Mouse (Mus musculus): ENCODE data around the gene Cdr2l. TPM values are rescaled to one million over a fixed set of nuclear protein-coding genes. Genes with fewer than 3 reads are reported as not detected.

Gene Cdr2l
- polyA plus RNA-seq, 1 experiment from 2014 or later = 19.8 TPM

DNA sequence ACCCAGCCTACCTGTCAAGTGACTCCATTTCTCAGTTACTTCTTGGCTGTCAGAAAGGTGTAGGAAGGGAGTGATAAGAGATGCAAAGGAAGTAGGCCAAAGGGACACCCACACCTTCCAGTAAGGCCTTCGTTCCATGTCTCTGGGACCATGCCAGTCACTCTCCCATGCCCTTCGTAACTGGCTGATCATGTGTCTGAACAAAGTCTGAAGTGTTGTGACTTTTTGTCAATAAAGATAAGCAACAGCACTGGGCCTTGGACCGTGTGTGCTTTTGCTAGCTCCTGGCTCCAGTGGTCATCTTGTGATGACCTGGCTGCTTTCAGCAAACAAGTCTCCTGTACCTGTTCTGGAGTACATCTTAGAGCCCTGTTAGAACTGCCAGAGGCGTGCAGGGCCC is 51.1 kb downstream of the Cdr2l start:
- Histone ChIP-seq H3K4me1 (ENCODE audit: insufficient read depth) (no peaks in the 10 kb centered on the region), H3K9me3 (ENCODE audit: low read depth, low read length) (no peaks in the 10 kb centered on the region), H3K27me3 (ENCODE audit: insufficient read depth, low read length) (no peaks in the 10 kb centered on the region), H3K9ac (no peak overlapping the region), H3K4me2 (no peak overlapping the region), H3K36me3 (ENCODE audit: insufficient read depth) (peaks cover 39% of the 10 kb centered on the region), H3K4me3 (ENCODE audit: low read depth, low read length) (no peak overlapping the region), H3K27ac (ENCODE audit: low read depth) (no peak overlapping the region)
- TF ChIP-seq CTCF (IDR thresholded peaks at IDR 0.05; ENCODE audit: low read depth) = no peak
- no peak for DNase-seq
- WGBS = 49% methylated on average over 4 of the region's 4 CpGs
- no peak for ATAC-seq (ENCODE audit: insufficient read depth)

GRCm38 (mm10) chr11:115433342-115433741 is 51.6 kb downstream of the Cdr2l start:
- DNase-seq = no peak
- Histone ChIP-seq H3K4me2 (no peak overlapping the region), H3K4me3 (ENCODE audit: low read depth, low read length) (no peak overlapping the region), H3K27ac (ENCODE audit: low read depth) (no peak overlapping the region), H3K9me3 (ENCODE audit: low read depth, low read length) (no peaks in the 10 kb centered on the region), H3K4me1 (ENCODE audit: insufficient read depth) (no peaks in the 10 kb centered on the region), H3K27me3 (ENCODE audit: insufficient read depth, low read length) (no peaks in the 10 kb centered on the region), H3K36me3 (ENCODE audit: insufficient read depth) (peaks cover 39% of the 10 kb centered on the region), H3K9ac (no peak overlapping the region)
- WGBS = 62% methylated on average over 6 of the region's 6 CpGs
- no peak for TF ChIP-seq CTCF (IDR thresholded peaks at IDR 0.05; ENCODE audit: low read depth)
- ATAC-seq (ENCODE audit: insufficient read depth) = no peak

GRCm38 (mm10) chr11:115435596-115436337 is 54.1 kb downstream of the Cdr2l start:
- peak overlapping the region; percentile 65 for H3K4me2 ChIP-seq
- H3K27ac ChIP-seq (ENCODE audit: low read depth) = no peak overlapping the region
- H3K27me3 ChIP-seq (ENCODE audit: insufficient read depth, low read length) = no peaks in the 10 kb centered on the region
- peak overlapping the region; percentile 27; the same call in 1 of the 2 replicates for H3K9ac ChIP-seq
- peak overlapping the region; percentile 27 for H3K4me3 ChIP-seq (ENCODE audit: low read depth, low read length)
- H3K4me1 ChIP-seq (ENCODE audit: insufficient read depth) = no peaks in the 10 kb centered on the region
- no peak for TF ChIP-seq CTCF (IDR thresholded peaks at IDR 0.05; ENCODE audit: low read depth)
- ATAC-seq (ENCODE audit: insufficient read depth) (0 out of 2 replicates have a peak, but pooled peaks have one; percentile 50), DNase-seq (peak; percentile 74)
- no peaks in the 10 kb centered on the region for H3K9me3 ChIP-seq (ENCODE audit: low read depth, low read length)
- H3K36me3 ChIP-seq (ENCODE audit: insufficient read depth) = peaks cover 16% of the 10 kb centered on the region
- WGBS = 4% methylated on average over 31 of the region's 31 CpGs

DNA sequence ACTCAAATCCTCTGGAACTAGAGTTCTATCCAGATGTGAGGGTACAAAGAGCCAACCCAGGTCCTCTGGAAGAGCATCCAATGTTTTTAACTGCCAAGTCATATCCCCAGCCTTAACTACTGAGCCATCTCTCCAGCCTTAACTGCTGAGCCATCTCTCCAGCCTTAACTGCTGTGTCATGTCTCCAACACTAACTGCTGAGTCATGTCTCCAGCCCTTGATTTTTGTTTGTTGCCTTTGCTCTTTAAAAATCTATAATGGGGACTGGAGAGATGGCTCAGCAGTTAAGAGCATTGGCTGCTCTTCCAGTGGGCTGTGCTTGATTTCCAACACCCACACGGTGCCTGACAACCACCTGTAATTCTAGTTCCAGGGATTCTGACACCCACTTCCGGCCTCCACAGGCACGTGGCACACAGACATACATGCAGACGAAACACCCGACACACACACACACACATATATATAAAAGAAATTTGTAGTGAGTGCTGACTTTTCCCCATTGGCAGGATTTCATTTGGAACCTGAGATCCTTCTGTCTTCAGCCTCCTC is 55.9 kb downstream of the Cdr2l start:
- 62% methylated on average over 5 of the region's 5 CpGs for WGBS
- H3K4me3 ChIP-seq (ENCODE audit: low read depth, low read length) = no peak overlapping the region
- H3K36me3 ChIP-seq (ENCODE audit: insufficient read depth) = no peaks in the 10 kb centered on the region
- no peak overlapping the region for H3K4me2 ChIP-seq
- no peak overlapping the region for H3K9ac ChIP-seq
- H3K9me3 ChIP-seq (ENCODE audit: low read depth, low read length) = no peaks in the 10 kb centered on the region
- no peaks in the 10 kb centered on the region for H3K27me3 ChIP-seq (ENCODE audit: insufficient read depth, low read length)
- ATAC-seq (ENCODE audit: insufficient read depth) (no peak), DNase-seq (no peak)
- no peaks in the 10 kb centered on the region for H3K4me1 ChIP-seq (ENCODE audit: insufficient read depth)
- H3K27ac ChIP-seq (ENCODE audit: low read depth) = no peak overlapping the region
- no peak for TF ChIP-seq CTCF (IDR thresholded peaks at IDR 0.05; ENCODE audit: low read depth)

DNA sequence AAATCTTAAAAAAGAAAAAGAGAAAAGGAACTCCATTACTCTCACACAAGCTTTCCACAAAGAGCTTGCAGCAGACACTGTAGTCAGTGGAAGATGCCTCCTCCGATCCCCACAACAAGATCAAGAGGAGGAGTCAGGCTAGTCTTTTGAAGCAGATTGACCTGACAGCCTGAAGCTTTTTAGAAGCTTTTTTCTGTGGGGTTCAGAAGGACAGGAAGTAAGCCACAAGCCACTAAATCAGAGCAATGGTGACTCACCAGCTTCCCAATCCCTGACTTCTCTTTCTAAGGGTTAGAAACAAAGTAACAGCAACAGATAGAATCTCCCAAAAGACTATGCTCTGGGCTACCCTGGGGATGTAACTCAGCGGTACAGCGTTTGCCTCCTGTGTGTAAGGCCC is 57.6 kb downstream of the Cdr2l start:
- no peak overlapping the region for H3K4me2 ChIP-seq
- WGBS = 80% methylated on average over 3 of the region's 3 CpGs
- no peaks in the 10 kb centered on the region for H3K4me1 ChIP-seq (ENCODE audit: insufficient read depth)
- no peak overlapping the region for H3K4me3 ChIP-seq (ENCODE audit: low read depth, low read length)
- TF ChIP-seq CTCF (IDR thresholded peaks at IDR 0.05; ENCODE audit: low read depth) = no peak
- no peak overlapping the region for H3K27ac ChIP-seq (ENCODE audit: low read depth)
- ATAC-seq (ENCODE audit: insufficient read depth) = no peak
- no peaks in the 10 kb centered on the region for H3K36me3 ChIP-seq (ENCODE audit: insufficient read depth)
- H3K9me3 ChIP-seq (ENCODE audit: low read depth, low read length) = no peaks in the 10 kb centered on the region
- H3K27me3 ChIP-seq (ENCODE audit: insufficient read depth, low read length) = no peaks in the 10 kb centered on the region
- DNase-seq = no peak
- H3K9ac ChIP-seq = no peak overlapping the region

DNA sequence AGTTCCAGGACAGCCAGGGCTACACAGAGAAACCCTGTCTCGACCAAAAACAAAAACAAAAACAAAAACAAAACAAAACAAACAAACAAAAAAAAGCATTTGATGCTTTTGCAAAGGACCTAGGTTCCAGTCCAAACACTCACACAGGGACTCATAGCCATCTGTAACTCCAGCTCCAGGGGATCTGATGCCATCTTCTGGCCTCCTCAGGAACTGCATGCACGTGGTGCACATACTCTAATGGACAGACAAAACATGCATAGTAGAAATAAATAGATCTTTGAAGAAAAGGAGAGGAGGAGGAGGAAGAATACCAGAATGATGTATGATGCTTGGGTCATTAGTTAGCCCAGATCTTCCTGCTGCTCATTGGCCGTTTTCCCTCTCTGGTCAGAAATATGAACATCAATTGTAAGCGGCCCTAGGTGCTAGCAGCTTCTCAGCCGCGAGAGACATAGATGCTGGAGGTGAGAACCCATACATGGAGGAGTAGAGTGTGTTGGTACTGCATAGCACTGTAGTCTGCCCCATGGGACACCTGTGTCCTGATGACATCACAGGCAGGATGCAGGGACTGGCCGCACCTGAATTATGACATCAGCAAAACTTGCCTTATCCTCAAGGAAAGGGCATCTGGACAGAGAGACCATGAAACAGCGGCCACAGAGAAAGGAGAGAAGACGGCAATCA is 58.3 kb downstream of the Cdr2l start, which contains the start of gene Trim80:
Gene Trim80 (plus strand): TSS at position 640 of the 690 bp plus-strand sequence.
- no peak for ATAC-seq (ENCODE audit: insufficient read depth)

GRCm38 (mm10) chr11:115441417-115441816 is 59.7 kb downstream of the Cdr2l start:
- no peak overlapping the region for H3K9ac ChIP-seq
- H3K36me3 ChIP-seq (ENCODE audit: insufficient read depth) = no peaks in the 10 kb centered on the region
- H3K27ac ChIP-seq (ENCODE audit: low read depth) = no peak overlapping the region
- TF ChIP-seq CTCF (IDR thresholded peaks at IDR 0.05; ENCODE audit: low read depth) = no peak
- no peak overlapping the region for H3K4me3 ChIP-seq (ENCODE audit: low read depth, low read length)
- no peaks in the 10 kb centered on the region for H3K4me1 ChIP-seq (ENCODE audit: insufficient read depth)
- DNase-seq (peak; percentile 15), ATAC-seq (ENCODE audit: insufficient read depth) (no peak)
- H3K4me2 ChIP-seq = no peak overlapping the region
- no peaks in the 10 kb centered on the region for H3K27me3 ChIP-seq (ENCODE audit: insufficient read depth, low read length)
- H3K9me3 ChIP-seq (ENCODE audit: low read depth, low read length) = no peaks in the 10 kb centered on the region
- WGBS = 37% methylated on average over 15 of the region's 15 CpGs

More for the DNA sequence above, 58.3 kb downstream of the Cdr2l start, which contains the start of gene Trim80:
- Histone ChIP-seq H3K4me1 (ENCODE audit: insufficient read depth) (no peaks in the 10 kb centered on the region), H3K9ac (no peak within 1 kb of the TSS), H3K4me2 (no peak within 1 kb of the TSS), H3K36me3 (ENCODE audit: insufficient read depth) (no peaks in the 10 kb centered on the region), H3K27me3 (ENCODE audit: insufficient read depth, low read length) (no peaks in the 10 kb centered on the region), H3K4me3 (ENCODE audit: low read depth, low read length) (no peak within 1 kb of the TSS), H3K27ac (ENCODE audit: low read depth) (no peak within 1 kb of the TSS), H3K9me3 (ENCODE audit: low read depth, low read length) (no peaks in the 10 kb centered on the region)
- WGBS = 95% methylated on average over 9 of the region's 9 CpGs
- DNase-seq = no peak
- TF ChIP-seq CTCF (IDR thresholded peaks at IDR 0.05; ENCODE audit: low read depth) = peak; percentile 50

Other genes with a start within 250 kb of the Cdr2l start
- gene Cd300lf, start 247.9 kb upstream of the Cdr2l start, polyA plus RNA-seq (2014; fragmentation: Nextera tagmentation; extraction: Ambion mirVana) = 0.91 and 1.1 TPM in 2 replicates
- gene Slc9a3r1, start 218.6 kb upstream of the Cdr2l start, polyA plus RNA-seq (2014; fragmentation: Nextera tagmentation; extraction: Ambion mirVana) = 52.3 and 52.6 TPM in 2 replicates
- gene Tmem104, start 194.4 kb upstream of the Cdr2l start, polyA plus RNA-seq (2014; fragmentation: Nextera tagmentation; extraction: Ambion mirVana) = 11.4 and 14.3 TPM in 2 replicates
- gene Nat9, start 194.1 kb upstream of the Cdr2l start, polyA plus RNA-seq (2014; fragmentation: Nextera tagmentation; extraction: Ambion mirVana) = 17.9 and 18.7 TPM in 2 replicates
- gene Grin2c, start 114.7 kb upstream of the Cdr2l start, polyA plus RNA-seq (2014; fragmentation: Nextera tagmentation; extraction: Ambion mirVana) = not detected in 2 replicates
- gene Fdxr, start 104.9 kb upstream of the Cdr2l start, polyA plus RNA-seq (2014; fragmentation: Nextera tagmentation; extraction: Ambion mirVana) = 8.8 and 10.4 TPM in 2 replicates
- 0.14 and 0.18 TPM in 2 replicates for gene Fads6, start 84.3 kb upstream of the Cdr2l start, polyA plus RNA-seq (2014; fragmentation: Nextera tagmentation; extraction: Ambion mirVana)
- not detected in 2 replicates for gene Otop2, start 74.8 kb upstream of the Cdr2l start, polyA plus RNA-seq (2014; fragmentation: Nextera tagmentation; extraction: Ambion mirVana)
- not detected in 2 replicates for gene Ush1g, start 59.9 kb upstream of the Cdr2l start, polyA plus RNA-seq (2014; fragmentation: Nextera tagmentation; extraction: Ambion mirVana)
- 0.12 TPM in 1 of 2 replicates, not detected in the other for gene Otop3, start 47.2 kb upstream of the Cdr2l start, polyA plus RNA-seq (2014; fragmentation: Nextera tagmentation; extraction: Ambion mirVana)
- gene Hid1, start 14.2 kb upstream of the Cdr2l start, polyA plus RNA-seq (2014; fragmentation: Nextera tagmentation; extraction: Ambion mirVana) = 7.4 and 9.2 TPM in 2 replicates
- 230 and 242 TPM in 2 replicates for gene Mrpl58, start 21.8 kb downstream of the Cdr2l start, polyA plus RNA-seq (2014; fragmentation: Nextera tagmentation; extraction: Ambion mirVana)
- gene Atp5h, start 38.0 kb downstream of the Cdr2l start, polyA plus RNA-seq (2014; fragmentation: Nextera tagmentation; extraction: Ambion mirVana) = 817 and 850 TPM in 2 replicates
- gene Kctd2, start 38.2 kb downstream of the Cdr2l start, polyA plus RNA-seq (2014; fragmentation: Nextera tagmentation; extraction: Ambion mirVana) = 21.6 and 22.2 TPM in 2 replicates
- not detected in 2 replicates for gene Trim80, start 58.6 kb downstream of the Cdr2l start, polyA plus RNA-seq (2014; fragmentation: Nextera tagmentation; extraction: Ambion mirVana)
- gene Slc16a5, start 80.6 kb downstream of the Cdr2l start, polyA plus RNA-seq (2014; fragmentation: Nextera tagmentation; extraction: Ambion mirVana) = 0.28 and 0.64 TPM in 2 replicates
- 5.7 and 8.0 TPM in 2 replicates for gene Armc7, start 93.8 kb downstream of the Cdr2l start, polyA plus RNA-seq (2014; fragmentation: Nextera tagmentation; extraction: Ambion mirVana)
- gene Nt5c, start 109.9 kb downstream of the Cdr2l start, polyA plus RNA-seq (2014; fragmentation: Nextera tagmentation; extraction: Ambion mirVana) = 76.0 and 79.4 TPM in 2 replicates
- 518 and 521 TPM in 2 replicates for gene Jpt1, start 132.5 kb downstream of the Cdr2l start, polyA plus RNA-seq (2014; fragmentation: Nextera tagmentation; extraction: Ambion mirVana)
- gene Sumo2, start 154.4 kb downstream of the Cdr2l start, polyA plus RNA-seq (2014; fragmentation: Nextera tagmentation; extraction: Ambion mirVana) = 1,096 and 1,118 TPM in 2 replicates
- 203 and 213 TPM in 2 replicates for gene Nup85, start 182.5 kb downstream of the Cdr2l start, polyA plus RNA-seq (2014; fragmentation: Nextera tagmentation; extraction: Ambion mirVana)
- 93.3 and 95.6 TPM in 2 replicates for gene Mrps7, start 222.0 kb downstream of the Cdr2l start, polyA plus RNA-seq (2014; fragmentation: Nextera tagmentation; extraction: Ambion mirVana)
- gene Gga3, start 222.1 kb downstream of the Cdr2l start, polyA plus RNA-seq (2014; fragmentation: Nextera tagmentation; extraction: Ambion mirVana) = 22.5 and 22.7 TPM in 2 replicates
- gene Mif4gd, start 231.1 kb downstream of the Cdr2l start, polyA plus RNA-seq (2014; fragmentation: Nextera tagmentation; extraction: Ambion mirVana) = 21.8 and 22.3 TPM in 2 replicates
- gene Slc25a19, start 246.4 kb downstream of the Cdr2l start, polyA plus RNA-seq (2014; fragmentation: Nextera tagmentation; extraction: Ambion mirVana) = 18.5 and 22.5 TPM in 2 replicates

Data from lung, embryonic 14.5 days (tissue).